Mouse (Mus musculus) lung, postnatal 10 days (tissue): ENCODE data around the gene Cfap44.

ENCODE experiments used
- DNase-seq: peaks from one replicate; pipeline ENCODE4 v3.0.0; 2021

Cfap44 gene

GRCm38 (mm10) chr16:44496971-44497464 lies 102.4 kb downstream of the Cfap44 start:
- no peak for DNase-seq

DNA sequence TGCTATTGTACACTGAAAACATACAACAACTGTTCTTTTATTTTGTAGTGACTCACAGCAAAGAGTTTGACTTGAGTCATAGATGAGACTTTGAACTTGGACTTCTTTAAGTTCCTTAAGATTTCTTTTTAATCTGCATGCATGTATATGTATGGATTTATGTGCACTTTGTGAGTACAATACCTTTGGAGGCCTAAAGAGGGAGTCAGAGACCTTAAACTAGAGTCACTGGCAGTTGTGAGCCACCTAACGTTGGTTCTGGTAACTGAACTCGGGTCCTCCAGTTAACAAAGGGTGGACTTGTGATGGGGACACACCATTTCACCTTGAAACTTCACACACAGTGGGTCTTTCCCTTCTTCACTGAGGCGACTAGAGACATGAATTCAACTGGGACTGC lies 103.9 kb downstream of the Cfap44 start:
- no peak for DNase-seq

- no peak for DNase-seq
These were observed 107.2 kb downstream of the Cfap44 start for GRCm38 (mm10) chr16:44501783-44502182.

GRCm38 (mm10) chr16:44502325-44502724 lies 107.7 kb downstream of the Cfap44 start:
- DNase-seq = no peak

- DNase-seq = no peak
These were observed 108.4 kb downstream of the Cfap44 start for GRCm38 (mm10) chr16:44502895-44503575.

DNA sequence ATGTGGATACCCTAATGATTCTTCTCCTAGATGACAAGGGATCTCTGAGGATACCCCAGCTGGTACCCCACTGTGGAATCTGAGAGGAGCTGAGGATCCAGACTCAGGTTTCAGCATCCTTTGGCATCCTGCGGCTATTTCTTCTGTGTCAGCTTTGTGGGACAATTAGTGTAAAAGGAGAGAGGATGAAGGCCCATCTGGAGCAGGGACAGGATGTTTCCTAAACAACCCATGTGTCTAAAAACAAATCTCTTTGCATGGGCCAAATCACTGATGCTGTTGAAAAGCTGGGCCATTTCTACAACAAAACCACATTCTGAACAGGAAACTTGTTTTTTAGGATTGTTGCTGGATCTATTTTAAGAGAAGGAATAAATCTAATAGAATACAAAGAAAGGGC lies 110.6 kb downstream of the Cfap44 start:
- no peak for DNase-seq

DNA sequence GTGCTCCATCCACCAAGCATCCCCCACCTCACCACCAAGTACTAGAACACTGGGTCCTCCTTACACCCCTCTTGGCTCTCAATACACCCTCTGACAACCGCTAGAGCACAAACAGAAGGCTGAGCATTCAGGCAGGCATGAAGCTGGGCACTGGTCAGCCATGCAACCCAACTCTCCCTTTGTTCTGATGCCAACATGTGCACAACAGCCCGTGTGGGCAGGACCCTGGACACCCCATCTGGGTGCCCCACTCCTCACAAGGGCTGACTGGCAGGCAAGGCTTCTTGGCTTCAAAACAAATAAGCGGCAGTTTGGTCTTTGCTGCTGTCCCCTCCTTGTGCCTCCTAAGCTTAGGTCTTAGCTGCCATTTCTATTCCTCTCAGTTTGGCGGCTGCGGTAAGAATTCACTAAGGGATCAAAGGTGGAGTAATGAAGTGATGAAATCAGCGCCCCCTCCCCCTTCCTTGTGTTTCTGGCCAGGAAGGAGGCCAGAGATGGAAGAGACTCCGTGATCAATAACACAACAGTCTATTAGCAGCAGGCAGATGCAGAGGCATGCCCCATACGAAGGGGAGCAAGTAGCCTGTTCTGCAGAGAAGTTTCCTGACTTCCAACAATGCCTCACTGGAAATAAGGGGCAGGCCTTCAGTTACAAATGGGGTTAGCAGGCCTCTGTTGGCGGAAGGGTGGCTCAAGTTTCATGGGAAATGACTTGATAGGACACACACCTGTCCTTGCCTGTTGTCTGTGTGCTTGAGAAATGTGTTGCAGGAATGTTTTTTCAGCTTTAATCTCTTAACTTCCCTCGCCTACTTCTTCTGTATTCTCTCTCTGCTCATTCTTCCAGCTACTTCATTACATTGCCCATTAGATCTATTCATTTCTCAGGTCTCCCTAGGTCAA lies 112.7 kb downstream of the Cfap44 start:
- DNase-seq = peak; percentile 56

GRCm38 (mm10) chr16:44508025-44508424 lies 113.4 kb downstream of the Cfap44 start:
- no peak for DNase-seq

DNA sequence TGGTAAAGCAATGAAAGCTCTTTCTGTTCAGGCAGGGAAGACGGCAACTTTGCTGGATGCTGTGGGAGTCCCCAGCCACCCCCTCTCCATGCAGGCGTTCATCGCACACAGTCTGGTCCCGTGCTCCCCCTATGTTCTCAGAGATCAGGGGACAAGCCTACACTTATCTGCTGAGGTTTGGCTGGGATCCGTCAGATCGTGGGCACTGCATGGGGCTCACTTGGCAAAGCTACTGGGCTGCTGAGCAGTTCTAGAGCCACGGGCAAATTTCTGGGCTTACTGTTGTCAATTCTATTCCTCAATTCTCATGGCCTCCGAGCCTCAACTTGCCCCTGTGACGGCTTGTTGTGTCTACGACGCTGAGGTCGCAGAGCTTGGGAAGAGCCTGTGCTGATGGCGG lies 114.2 kb downstream of the Cfap44 start:
- DNase-seq = no peak

- peak; percentile 46 for DNase-seq
These were observed 115.1 kb downstream of the Cfap44 start for GRCm38 (mm10) chr16:44509458-44510344.

GRCm38 (mm10) chr16:44510521-44511213 lies 116.1 kb downstream of the Cfap44 start:
- DNase-seq = peak; percentile 45

DNA sequence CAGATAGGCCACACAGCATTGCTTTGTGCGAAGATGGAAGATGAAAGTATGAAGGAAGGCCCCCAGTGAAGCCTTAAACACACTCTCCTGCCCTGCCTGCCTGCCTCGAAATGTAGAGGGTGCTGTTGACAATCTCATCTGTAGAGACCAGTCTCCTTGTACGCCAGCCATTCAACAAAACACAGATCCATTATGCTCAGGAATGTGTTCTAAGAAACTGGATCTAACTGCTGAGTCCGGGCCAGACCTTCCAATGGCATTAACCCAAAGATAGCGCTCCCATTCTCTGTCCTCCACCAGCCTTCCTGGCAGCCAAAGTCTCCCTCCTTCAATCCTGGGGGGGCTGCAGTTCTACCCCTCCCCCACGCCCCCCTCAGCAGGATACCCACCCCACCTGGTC lies 121.9 kb downstream of the Cfap44 start:
- DNase-seq = no peak

- no peak for DNase-seq
These were observed 129.0 kb downstream of the Cfap44 start for GRCm38 (mm10) chr16:44523595-44523994.

- no peak for DNase-seq
These were observed 131.4 kb downstream of the Cfap44 start for GRCm38 (mm10) chr16:44526044-44526443.

DNA sequence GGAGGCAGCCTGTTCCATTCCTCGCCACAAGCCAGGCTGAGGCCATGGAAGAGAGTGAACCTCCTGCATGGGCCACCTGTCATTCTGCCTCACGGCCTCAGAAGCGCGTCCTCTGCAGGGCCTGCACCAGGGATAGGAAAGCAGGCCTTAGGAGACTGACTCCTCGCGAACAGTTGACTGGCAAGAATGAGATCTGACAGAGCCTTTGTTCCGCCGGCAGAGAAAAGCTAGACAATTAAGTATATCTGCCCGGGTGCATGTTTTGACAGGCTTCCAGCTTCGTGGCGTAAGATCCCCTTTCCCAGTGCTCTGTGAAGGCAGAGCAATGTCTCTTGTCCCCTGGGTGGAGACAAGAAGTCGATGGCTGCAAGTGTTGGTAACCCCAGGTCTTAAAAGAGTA lies 132.1 kb downstream of the Cfap44 start:
- peak; percentile 56 for DNase-seq

DNA sequence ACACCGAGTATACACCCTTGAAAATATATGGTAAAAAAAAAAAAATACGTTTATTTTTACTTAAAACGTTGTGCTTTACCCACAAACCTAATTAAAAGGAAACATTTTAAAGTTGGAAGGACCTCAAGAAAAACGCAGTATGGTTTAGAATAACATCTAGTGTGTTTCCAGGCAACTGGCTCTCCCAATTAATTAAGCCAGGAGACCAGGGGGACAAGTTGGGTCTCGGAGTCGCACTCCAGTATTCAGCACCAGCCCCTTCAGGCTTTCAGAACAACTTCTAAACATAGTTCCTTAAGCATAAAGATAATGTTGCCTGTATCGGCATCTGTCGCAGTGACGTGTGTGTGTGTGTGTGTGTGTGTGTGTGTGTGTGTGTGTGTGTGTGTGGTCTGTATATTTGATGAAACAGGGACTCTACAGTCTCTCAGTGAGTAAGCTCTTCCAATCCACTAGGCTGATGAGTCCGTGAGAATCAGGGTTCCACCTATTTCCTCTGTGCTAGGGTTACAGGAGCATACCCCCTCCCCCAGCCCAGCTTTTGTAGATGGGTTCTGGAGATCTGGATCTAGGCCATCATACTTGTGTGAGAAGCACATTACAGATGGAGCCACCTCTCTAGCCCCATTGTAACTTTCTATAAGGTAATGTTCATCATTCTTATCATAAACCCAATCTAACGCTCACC lies 132.8 kb downstream of the Cfap44 start:
- no peak for DNase-seq

DNA sequence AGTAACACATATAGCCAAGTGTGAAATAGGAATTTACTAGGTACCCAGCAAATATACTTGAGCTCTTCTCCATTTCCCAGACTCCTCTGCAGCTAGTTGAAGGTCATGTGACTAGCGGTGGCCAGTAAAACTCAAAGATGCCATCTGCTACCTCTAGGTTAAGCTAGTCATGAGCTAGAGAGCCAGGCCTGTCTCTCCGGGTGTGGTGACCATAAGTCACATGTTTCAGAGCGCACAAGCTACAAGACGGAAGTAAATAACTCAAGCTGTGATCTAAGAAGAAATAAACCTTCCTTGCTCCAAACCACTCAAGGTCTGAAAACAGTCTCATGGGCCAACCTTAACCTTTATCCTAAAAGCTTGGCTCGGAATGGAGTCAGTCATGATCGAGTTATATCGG lies 134.4 kb downstream of the Cfap44 start:
- DNase-seq = no peak

DNA sequence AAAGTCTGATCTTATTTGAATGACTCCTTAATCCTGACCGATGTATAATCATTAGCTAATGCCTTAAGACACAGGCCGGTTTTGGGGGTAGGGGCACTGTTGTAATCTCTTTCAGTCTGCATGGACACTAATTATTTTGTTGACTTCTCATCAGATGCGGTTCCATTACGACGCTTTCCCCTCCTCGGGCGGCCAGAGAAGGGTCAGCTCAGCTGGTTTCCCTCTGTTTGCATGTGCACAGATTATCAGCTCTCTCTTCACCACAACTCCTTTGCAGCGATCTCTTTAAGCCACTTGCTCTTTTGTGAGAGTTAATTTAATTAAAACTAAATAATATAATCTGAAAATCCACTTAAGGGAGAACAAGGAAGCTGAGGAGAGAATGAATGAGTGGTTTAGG lies 135.1 kb downstream of the Cfap44 start:
- no peak for DNase-seq

- DNase-seq = no peak
These were observed 135.6 kb downstream of the Cfap44 start for GRCm38 (mm10) chr16:44530191-44530590.

DNA sequence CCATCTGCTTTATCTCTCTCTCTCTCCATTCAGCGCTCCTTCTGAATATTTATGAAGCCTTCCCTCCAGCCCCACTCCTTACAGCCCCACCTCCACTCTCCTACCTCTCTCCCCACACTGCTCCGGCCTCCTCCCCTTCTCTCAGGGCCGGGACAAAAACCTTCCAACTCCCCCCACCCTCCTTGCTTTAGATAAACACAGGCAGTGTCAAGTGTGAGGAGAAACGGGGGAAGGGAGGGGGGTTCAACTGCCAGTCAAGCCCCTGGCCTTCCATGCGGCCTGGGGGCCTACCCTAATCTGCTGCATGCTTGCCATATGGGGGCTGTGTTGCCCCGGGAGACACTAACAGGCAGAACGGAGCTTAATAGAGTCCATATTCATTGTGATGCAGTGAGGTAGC lies 136.2 kb downstream of the Cfap44 start:
- DNase-seq = no peak

GRCm38 (mm10) chr16:44531239-44531797 lies 136.7 kb downstream of the Cfap44 start:
- DNase-seq = no peak
